Comparison of ENCODE assay signal across 8 mouse cellular contexts in genomic region chr13:108191074-108191720, GRCm38 (mm10). TPM values are rescaled to one million over a fixed set of nuclear protein-coding genes. Genes with fewer than 3 reads are reported as not detected.
DNase-seq lines count a peak whose midpoint lies in the region; ATAC-seq lines count a peak whose summit lies in the region.

No protein-coding gene starts in this region.

- no peak overlapping the region for H3K9ac ChIP-seq in heart, embryonic 16.5 days (ENCODE audit: low read length)
- no peak overlapping the region for H3K9ac ChIP-seq in liver, embryonic 16.5 days (ENCODE audit: low read depth, low read length)

- H3K9me3 ChIP-seq in heart, embryonic 16.5 days (replicated peaks; ENCODE audit: control insufficient read depth, low read length), result no peaks in the 10 kb centered on the region
- H3K9me3 ChIP-seq in liver, embryonic 16.5 days (replicated peaks; ENCODE audit: control insufficient read depth, low read length), result no peaks in the 10 kb centered on the region

- H3K4me1 ChIP-seq in heart, embryonic 16.5 days (ENCODE audit: control insufficient read depth, insufficient read depth, low read length), result no peaks in the 10 kb centered on the region
- no peaks in the 10 kb centered on the region for H3K4me1 ChIP-seq in liver, embryonic 16.5 days (ENCODE audit: control insufficient read depth, low read depth, low read length)

- H3K27me3 ChIP-seq in heart, embryonic 16.5 days (ENCODE audit: control insufficient read depth, insufficient read depth, low read length), result no peaks in the 10 kb centered on the region
- no peaks in the 10 kb centered on the region for H3K27me3 ChIP-seq in liver, embryonic 16.5 days (ENCODE audit: control insufficient read depth, insufficient read depth, low read depth, low read length)

- H3K27ac ChIP-seq in heart, embryonic 16.5 days (ENCODE audit: low read length), result no peak overlapping the region
- no peak overlapping the region for H3K27ac ChIP-seq in liver, embryonic 16.5 days (ENCODE audit: low read length)

- H3K4me2 ChIP-seq in heart, embryonic 16.5 days (ENCODE audit: low read depth, low read length), result no peak overlapping the region
- H3K4me2 ChIP-seq in liver, embryonic 16.5 days (ENCODE audit: low read depth, low read length), result no peak overlapping the region

- 47% methylated on average over 11 of the region's 11 CpGs for WGBS in heart, embryonic 16.5 days
- 45% methylated on average over 11 of the region's 11 CpGs for WGBS in liver, embryonic 16.5 days (ENCODE audit: insufficient replicate concordance)

- peak; percentile 77 for ATAC-seq in heart, embryonic 16.5 days (replicated peaks; ENCODE audit: extremely low read depth, insufficient read depth, low FRiP score)
- ATAC-seq in liver, embryonic 16.5 days (ENCODE audit: low read depth), result peak; percentile 45; the same call in 1 of the 2 replicates
- no peak for ATAC-seq in erythroblast, adult 5-6 weeks (replicated peaks; ENCODE audit: low FRiP score, poor library complexity, severe bottlenecking)

- peaks cover 8% of the 10 kb centered on the region for H3K36me3 ChIP-seq in heart, embryonic 16.5 days (ENCODE audit: control insufficient read depth, insufficient read depth)
- peaks cover 3% of the 10 kb centered on the region; the same call in 1 of the 2 replicates for H3K36me3 ChIP-seq in liver, embryonic 16.5 days (ENCODE audit: control insufficient read depth, insufficient read depth)

- no peak overlapping the region for H3K4me3 ChIP-seq in heart, embryonic 16.5 days (ENCODE audit: low read length)
- no peak overlapping the region for H3K4me3 ChIP-seq in liver, embryonic 16.5 days (ENCODE audit: low read depth, low read length)

- DNase-seq in CD4-positive, CD25-positive, alpha-beta regulatory T cell, adult 2 months (ENCODE audit: low read depth, low spot score), result peak; percentile 77
- peak; percentile 83 for DNase-seq in MN1 (ENCODE audit: low spot score)
- peak; percentile 75 for DNase-seq in embryo, embryonic 10 days (ENCODE audit: low spot score)
- DNase-seq in kidney, postnatal 10 days, result peak; percentile 79
- peak; percentile 58 for DNase-seq in retina, postnatal 1 day

RNA-seq across cellular contexts. Expression of gene Elovl7, which starts 23.0 kb away (rescaled TPM):
- 3.3 and 4.2 TPM in 2 replicates for polyA plus RNA-seq in heart, embryonic 16.5 days (2015; fragmentation: Nextera tagmentation; extraction: Ambion mirVana)
- 2.0 and 2.5 TPM in 2 replicates for polyA plus RNA-seq in liver, embryonic 16.5 days (2015; fragmentation: Nextera tagmentation; extraction: Ambion mirVana)
- total RNA-seq in erythroblast, adult 5-6 weeks (2015; ENCODE audit: low replicate concordance), result 1.0 and 4.0 TPM in 2 replicates
- total RNA-seq in erythroblast, adult 5-6 weeks (2017; ENCODE audit: low replicate concordance), result not detected in 2 replicates

RNA-seq across cellular contexts. Expression of gene Ercc8, which starts 32.7 kb away (rescaled TPM):
- 11.6 and 13.1 TPM in 2 replicates for polyA plus RNA-seq in heart, embryonic 16.5 days (2015; fragmentation: Nextera tagmentation; extraction: Ambion mirVana)
- 4.9 and 5.0 TPM in 2 replicates for polyA plus RNA-seq in liver, embryonic 16.5 days (2015; fragmentation: Nextera tagmentation; extraction: Ambion mirVana)
- 0.77 and 2.1 TPM in 2 replicates for total RNA-seq in erythroblast, adult 5-6 weeks (2015; ENCODE audit: low replicate concordance)
- total RNA-seq in erythroblast, adult 5-6 weeks (2017; ENCODE audit: low replicate concordance), result 2.3 and 3.6 TPM in 2 replicates

RNA-seq across cellular contexts. Expression of gene Ndufaf2, which starts 32.8 kb away (rescaled TPM):
- polyA plus RNA-seq in heart, embryonic 16.5 days (2015; fragmentation: Nextera tagmentation; extraction: Ambion mirVana), result 51.3 and 58.2 TPM in 2 replicates
- 21.5 and 24.6 TPM in 2 replicates for polyA plus RNA-seq in liver, embryonic 16.5 days (2015; fragmentation: Nextera tagmentation; extraction: Ambion mirVana)
- total RNA-seq in erythroblast, adult 5-6 weeks (2015; ENCODE audit: low replicate concordance), result 13.8 and 24.7 TPM in 2 replicates
- 6.0 and 13.5 TPM in 2 replicates for total RNA-seq in erythroblast, adult 5-6 weeks (2017; ENCODE audit: low replicate concordance)
